Mouse (Mus musculus) liver (tissue): ENCODE data around the gene Hesx1.
"Not testable (repeated sequence)": the region's sequence is repeated elsewhere in the genome, so short reads cannot be mapped to it uniquely, and the experiment has no call there.

Experiments
- DNase-seq: peaks from one replicate; pipeline ENCODE4 v3.0.0-alpha.2; 2020; ENCODE audit warnings: mixed read lengths

Hesx1 gene

DNA sequence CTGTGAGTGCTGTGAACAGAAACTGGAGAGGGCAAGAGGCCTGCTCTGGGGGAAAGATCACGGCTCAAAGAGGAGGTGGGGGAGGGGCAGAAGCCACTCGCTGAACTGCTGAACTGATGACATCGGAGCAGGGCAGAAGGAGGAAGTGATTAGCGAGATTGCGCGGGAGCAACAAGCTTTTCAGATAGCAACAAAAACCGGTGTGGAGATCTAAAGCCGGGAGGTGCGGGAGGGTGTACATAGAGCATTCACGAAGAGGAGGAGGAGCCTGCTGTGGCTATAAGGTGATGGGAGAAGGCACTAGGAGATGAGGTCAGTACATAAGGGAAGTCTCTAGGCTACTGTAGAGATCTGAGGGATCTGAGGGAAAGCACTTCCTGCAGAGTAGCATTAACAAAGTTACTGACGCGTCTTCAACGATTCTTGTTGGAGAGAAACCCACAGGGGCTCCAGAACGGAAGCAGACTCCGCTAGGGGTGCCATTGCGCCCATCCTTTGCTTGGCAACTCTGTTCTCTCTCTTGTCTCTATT lies at the start of gene Hesx1:
TSS of gene Hesx1 (plus strand) at position 206 of the 531 bp plus-strand sequence.
- peak; percentile 71 for DNase-seq

DNA sequence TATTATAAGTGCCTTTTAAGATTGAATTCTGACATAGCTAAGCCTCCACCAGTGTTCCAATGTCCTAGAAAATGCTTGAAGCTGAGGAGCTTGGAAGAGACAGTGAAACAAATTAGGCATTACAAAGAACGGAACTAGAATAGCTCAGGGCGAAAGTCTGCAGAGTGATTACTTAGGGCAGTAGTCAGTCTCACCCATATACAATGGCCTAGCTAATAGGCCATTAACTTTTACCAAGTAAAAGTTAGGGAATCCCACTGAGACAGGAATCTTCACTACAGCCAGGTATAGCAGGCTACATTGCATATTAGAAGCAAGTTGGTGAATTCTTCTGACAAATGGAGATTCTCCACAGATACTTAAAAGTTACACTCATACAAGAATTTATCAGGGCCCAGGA lies 38.1 kb upstream of the Hesx1 start:
- DNase-seq: not testable (repeated sequence)

DNA sequence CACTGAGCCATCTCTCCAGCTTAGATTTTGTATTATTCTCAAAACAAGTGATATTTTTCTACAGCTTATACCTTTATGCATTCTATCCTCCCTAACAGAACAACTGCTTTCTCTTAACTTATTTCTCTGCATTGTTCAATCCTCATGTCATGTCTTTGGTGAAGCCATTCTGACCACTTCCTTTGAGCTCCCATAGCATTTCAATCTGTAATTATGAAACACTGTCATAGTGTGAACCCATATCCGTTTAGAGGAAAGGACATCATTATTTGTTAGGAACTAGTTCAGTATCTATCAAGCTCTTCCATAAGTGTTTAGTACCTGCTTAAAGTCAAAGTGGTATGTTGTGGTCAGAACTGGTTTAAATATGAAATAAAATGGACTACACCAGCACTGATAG lies 33.7 kb upstream of the Hesx1 start:
- DNase-seq: no peak

DNA sequence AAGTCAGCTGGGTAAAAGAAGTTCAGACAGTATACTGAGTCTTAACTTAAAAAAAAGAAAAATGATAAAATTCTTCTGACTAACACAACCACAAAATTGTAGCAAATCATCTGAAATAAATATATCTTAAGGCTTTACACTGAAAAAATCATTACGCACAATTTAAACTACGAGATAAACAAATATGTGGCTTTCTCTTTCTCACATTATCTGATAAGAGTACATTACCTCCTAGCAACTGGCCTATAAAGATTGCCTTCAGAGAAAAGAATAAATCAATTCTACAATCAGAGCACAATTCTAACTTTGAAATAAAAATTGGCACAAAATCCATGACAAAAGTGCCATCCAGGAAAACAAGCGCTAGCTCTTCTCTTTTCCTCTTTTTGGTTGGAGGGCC lies 25.1 kb upstream of the Hesx1 start:
- DNase-seq: no peak

DNA sequence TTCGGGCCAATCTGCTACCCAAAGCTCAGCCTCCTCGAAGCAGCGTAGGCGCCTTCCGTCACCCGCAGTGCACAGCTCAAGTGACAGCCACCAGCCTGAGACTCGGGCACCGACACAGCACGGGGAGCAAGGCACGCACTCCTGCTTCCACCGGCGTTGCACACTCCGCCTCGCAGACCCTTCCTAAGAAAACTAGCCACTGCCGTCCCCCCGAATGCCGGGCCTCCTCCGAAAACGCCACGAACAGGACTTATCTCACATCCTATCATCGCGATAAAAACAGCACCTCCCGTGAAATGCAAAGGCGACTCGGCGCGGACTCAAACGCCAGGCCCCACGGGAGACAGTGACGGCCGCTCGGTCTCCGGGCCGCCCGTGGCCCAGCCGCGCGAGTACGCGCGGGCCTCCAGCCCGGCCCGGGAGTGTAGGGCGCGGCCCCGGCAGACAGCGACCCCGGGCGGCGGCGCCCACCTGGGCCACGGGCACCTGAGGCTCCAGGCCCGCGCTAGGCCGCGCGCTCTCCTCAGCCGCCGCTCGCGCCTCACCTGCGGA lies 24.3 kb upstream of the Hesx1 start:
- DNase-seq: peak; percentile 50

DNA sequence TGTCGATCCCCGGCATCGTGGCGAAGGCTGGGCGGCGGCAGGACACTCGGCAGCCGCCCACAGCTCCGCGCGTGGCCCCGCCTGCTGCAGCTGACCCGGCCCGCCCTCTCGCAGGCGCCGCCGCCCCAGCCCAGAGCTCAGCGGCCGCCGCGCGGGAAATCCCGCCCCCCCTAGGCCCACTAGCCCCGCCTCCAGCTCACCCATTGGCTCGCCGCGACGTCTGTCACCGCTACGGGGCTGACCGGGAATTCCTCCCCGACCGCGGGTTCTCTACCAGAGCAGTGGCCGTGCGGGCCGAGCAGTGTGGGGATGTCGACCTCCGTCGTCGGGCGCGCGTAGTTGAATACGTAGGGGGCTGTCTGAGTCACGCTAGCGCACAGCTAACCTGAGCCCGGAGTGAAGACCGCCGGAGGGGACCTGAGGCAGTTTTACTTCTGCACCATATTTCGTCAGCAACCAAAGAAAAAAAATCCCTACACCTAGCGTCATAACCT lies 23.7 kb upstream of the Hesx1 start:
- DNase-seq: peak; percentile 98

DNA sequence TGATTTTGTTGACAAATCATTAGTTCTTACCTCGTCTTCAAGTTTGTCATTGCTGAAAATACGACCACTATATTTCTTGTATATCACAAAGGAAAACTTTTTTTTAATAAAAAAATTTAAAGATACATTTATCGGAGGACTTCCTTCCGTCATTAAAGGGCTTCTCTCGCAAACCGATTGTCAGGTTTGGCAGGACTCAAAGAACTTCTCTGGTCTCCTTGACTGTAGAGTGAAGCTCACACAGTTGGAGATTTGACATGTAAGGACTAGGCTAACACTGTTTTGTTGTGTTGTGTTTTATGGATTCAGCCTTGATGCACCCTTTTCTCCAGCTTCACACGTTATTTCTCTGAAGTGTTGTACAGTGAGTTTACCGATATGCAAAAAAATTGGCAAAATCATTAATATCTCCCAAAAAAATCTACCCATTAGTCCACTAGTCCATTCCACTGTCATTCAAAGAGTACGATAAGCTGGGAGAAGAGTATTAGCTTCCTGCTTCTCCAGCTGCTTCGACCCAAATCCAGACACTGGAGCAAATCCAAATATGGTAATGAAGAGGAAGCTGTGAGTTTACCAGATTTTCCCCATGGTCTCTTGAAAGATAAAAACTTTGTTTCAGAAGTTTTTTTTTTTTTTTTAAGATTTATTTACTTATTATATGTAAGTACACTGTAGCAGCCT lies 23.0 kb upstream of the Hesx1 start, which contains the start of gene Appl1:
TSS of gene Appl1 (minus strand) at position 127 of the 684 bp plus-strand sequence.
- no peak for DNase-seq

DNA sequence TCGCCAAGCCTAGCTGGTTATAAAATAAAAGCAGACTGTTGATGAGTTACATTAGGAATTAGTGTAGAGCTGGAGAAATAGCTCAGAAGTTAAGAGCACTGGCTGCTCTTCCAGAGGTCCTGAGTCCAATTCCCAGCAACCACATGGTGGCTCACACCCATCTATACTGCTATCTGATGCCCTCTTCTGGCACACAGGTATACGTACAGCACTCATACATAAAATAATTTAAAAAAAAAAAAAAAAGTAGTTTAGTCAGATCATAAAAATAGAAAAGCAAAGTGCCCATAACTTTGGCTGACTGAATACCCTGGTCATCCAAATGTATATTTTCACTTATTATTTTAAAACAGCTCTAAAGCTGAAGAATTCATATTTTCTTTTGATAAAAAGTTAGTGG lies 21.1 kb upstream of the Hesx1 start:
- no peak for DNase-seq

DNA sequence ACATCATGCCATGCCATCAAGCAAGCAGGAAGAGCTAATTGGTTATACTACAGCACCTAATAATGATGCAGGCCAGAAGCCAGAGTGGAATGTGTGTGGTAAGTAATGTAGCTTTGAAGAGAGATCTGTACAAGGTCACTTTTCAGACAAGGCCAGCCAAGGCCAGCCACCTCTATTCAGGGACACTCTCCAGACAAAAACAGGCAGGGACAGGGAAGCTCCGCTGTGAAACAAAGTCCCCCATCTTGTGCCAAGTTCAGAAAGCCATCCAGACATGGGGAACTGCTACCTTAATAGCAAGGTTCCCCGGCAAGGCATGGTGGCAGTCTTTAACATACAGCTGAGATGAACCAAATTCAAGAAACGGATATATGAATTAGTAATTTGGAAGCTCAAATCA lies 18.7 kb upstream of the Hesx1 start:
- DNase-seq: no peak

DNA sequence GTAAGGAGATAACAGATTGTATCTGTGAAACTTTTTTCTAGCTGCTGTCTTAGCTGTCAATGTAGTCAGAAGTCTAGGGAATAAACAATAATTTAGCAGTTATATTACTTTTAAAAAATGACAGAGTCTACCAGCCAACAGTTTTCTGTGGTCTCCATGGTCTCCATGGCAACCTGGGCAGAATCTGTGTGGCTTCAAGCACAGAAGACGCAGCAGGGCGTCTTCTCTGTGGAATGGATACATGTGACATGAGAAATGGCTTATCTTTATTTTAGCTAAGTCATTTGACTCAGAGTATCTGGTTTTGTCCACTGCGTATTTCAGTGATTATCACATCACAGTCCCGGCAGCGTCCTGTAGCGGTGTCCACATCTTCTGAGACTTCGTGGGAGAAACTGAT lies 18.0 kb upstream of the Hesx1 start:
- DNase-seq: no peak

DNA sequence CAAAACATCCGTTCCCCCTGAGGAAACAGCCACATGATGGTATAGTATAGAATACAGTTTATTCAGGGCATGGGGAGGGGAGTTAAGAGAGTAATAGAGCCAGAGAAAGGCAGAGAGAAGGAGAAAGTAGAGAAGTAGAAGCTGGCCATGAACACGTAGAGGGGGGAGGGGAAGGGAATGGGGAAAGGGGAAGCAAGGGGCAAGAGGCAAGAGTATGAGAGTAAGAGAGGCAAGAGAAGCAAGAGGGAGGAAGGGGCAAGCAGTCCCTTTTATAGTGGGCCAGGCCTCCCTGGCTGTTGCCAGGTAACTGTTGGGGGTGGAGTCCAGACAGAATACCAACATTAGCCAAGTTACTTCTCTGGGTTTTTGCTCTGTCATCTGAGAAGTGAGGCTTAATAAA lies 16.7 kb upstream of the Hesx1 start:
- DNase-seq: no peak

DNA sequence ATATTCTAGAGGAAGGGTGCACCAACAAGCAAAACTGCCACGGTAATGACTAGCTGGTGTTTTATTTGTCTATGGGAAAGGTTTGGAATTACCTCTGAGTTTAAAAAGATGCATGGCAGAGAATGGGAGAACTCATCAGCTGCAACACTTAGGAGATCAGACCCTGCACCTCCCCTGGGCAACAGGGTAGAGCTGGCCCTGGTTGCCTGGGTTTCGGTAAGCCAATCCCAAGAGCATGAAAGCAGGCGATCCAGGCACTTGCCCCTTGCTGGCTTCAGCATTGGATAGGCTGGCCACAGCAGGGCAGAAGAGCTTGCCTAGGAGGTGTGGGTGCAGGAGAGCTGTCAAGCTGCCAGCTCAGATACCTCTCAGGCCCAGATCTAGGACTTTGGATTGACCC lies 14.4 kb upstream of the Hesx1 start:
- no peak for DNase-seq

DNA sequence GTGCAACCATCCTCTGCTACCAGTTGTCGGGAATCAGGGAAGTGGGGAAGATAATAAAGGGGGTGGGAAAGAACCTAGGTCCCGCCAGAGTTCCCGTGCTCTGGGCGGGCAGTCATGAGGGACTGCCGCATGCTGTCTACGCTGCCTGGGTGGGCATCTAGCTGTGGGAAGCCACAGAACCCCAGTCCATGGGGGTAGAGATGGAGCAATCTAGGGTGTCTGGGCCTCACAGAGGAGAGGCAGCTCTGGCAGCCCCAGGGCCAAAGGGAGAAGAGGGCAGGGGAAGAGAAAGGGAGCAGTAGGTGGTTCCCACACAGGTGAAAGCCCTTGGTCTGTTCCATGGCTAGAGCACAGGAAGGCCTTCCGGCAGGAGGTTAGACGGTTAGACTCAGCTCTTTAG lies 13.2 kb upstream of the Hesx1 start:
- no peak for DNase-seq

DNA sequence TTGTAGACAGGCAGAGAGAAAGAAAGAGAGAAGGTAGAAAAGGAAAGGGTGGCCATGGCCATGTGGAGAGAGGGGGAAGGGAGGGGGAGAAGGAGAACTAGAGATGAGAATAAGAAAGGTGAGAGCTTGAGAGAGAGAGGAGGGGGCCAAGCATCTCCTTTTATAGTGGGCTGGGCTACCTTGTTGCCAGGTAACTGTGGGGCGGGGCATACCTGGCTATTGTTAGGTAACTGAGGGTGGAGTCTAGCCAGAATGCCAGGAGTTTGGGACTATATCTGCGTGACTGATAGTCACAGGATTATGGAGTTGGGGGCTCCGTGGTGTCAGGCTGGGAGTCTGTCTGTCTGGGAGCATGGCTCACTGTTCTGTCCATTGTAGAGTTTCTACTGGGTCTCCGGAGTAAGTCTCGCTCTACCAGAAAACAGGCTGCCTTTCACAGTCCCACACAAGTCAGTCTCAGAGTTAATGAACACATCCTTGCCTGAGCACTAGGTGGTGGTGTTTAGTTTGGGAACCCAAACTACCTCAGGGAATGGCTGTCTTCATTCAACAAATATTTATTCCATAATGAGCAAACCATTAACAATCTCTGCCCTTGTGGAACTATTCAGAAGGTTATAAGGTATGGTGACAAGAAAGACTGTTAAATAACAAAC lies 12.6 kb upstream of the Hesx1 start:
- DNase-seq: no peak

DNA sequence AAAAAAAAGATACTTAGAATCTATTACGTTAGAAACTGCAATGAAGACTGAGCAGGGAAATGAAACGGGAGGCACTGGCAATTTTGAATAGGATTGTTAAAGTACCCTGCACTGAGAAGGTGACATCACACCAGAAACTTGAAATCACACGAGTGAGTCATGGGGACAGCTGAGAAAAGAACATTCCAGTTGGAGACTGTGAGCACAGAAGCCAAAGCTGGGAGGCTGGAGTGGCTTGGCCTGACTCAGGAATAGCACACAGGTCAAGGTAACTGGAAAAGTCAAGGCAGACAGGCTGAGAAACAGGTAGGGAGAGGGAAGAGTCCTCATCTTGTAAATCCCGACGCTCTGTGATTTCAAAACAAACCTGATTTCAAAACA lies 12.1 kb upstream of the Hesx1 start:
- no peak for DNase-seq

DNA sequence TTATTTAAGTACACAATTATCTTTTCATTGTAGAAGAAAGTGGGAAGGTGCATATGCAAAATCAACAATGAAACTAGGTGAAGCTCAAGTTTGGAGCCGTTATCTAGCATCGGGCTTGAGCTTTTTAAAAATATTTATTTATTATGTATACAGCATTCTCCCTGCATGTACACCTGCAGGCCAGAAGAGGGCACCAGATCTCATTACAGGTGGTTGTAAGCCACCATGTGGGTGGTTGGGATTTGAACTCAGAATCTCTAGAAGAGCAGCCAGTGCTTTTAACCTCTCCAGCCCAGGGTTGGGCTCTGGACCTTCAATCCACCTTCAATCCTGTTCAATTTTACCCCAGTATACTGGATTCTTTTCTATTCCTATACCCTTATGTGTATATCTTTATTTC lies 5.5 kb upstream of the Hesx1 start:
- DNase-seq: peak; percentile 20

DNA sequence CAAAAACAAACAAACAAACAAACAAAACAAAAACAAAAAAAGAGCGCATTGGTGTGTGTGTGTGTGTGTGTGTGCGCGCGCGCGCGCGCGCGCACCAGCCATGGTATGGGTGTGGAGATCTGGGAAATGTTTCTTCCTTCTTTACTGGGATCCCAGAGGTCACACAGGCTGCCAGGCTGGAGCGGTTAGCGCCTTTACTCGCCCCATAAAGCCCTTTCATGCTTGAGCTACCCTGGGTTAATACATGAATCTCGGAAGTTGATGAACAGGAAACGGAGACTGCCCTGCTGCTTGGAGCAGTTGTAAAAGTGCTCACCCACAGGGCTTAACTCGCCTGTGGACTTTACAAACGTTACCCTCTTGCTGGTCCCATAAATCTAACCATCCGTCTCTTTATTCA lies 2.6 kb upstream of the Hesx1 start:
- no peak for DNase-seq

DNA sequence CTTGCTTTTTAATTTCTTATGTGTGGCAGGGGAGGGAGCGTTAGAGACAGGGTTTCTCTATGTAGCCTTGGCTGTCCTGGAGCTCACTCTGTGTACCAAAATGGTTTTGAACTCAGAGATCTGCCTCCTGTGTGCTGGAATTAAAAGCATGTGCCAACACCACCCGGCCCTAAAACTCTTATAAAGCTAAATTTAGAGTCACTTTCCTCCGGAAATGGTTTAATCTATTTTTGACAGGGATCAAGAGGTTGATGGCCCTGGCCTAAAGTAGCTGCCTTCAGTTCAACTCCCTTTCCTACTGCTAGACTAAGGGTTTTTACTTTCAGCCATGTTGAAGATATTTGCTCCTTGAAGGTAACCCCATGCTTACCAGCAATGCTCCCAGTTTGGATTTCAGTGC lies 789 bp upstream of the Hesx1 start:
- no peak for DNase-seq

DNA sequence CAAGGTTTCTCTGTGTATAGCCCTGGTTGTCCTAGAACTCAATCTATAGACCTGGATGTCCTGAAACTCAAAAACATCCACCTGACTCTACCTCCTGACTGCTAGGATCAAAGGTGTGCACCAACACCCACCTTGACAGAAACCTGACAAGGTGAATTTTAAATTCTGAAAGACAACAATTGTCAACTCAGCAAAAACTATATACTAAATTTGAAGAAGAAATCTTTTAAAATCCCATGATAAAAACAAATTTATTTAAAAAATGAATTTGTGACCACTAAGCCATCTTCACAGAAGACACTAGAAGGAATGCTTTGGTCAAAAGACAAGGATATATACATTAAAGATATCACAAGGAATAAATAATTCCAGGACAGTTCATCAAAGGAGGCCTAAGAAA lies 2.0 kb downstream of the Hesx1 start:
- DNase-seq: no peak

DNA sequence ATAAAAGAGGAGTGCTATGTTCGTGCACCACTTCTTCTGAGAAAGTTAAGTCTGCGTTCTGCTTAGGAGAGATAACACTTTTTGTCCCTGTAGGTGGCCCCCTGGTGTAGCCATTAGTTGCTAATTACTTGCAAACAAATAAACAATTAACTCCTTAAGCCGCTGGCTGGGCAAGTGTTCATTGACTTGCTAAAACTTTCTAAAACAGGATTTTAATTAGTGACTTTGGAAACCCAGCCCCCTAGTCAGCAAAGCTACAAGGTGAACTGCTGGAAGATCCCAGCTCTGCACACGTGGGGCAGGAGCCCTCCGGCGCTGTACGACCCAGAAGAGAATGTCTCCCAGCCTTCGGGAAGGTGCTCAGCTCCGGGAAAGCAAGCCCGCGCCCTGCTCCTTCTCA lies 6.2 kb downstream of the Hesx1 start:
- peak; percentile 61 for DNase-seq

DNA sequence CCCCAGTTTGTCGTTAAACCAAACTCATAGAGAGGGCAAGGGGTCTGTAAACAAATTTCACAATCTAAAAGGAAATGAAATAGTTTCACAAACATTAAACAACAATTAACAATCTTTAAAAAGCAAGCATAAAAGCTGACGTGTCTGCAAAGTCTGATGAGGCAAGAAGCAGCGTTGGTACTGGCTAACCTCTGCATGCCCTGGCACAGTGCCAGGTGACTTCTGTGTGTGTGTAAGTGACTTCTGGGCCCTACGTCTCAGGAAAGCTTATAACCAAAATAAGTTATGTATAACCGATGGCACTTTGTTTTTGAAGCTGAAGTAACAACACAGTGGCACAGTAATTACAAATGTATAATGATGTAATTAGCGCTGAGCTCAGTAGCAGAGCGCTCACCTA lies 10.7 kb downstream of the Hesx1 start:
- no peak for DNase-seq

DNA sequence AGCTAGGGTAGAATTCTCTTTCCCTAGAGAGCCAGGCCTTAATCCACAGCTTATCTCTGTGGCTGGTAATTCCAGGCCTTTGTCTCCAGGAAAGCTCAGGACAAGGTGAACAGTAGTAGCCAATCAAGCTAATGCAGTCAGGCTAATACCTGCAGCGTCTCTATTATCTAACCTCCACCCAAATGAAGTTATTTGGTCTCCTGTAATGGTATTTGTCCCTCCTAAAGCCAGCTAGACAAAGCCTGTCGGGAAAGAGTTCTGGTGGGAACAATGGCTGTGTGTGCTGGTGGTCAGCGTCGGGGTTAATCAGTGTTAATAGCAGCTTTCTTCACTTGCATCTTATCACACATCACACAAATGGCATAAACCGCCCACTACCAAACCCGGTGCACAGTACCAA lies 11.7 kb downstream of the Hesx1 start:
- no peak for DNase-seq

DNA sequence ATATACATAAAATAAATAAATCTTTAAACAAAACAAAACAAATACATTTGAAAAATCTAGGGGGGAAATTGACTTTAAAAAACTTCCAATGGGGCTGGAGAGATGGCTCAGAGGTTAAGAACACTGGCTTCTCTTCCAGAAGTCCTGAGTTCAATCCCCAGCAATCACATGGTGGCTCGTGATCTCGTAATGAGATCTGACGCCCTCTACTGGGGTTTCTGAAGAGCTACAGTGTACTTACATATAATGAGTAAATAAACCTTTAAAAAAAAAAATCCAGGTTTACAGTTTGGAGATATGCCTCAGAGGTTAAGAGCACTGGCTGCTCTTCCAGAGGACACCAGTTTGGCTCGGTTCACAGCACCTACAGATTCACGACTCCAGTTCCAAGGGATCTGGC lies 17.3 kb downstream of the Hesx1 start:
- DNase-seq: no peak

DNA sequence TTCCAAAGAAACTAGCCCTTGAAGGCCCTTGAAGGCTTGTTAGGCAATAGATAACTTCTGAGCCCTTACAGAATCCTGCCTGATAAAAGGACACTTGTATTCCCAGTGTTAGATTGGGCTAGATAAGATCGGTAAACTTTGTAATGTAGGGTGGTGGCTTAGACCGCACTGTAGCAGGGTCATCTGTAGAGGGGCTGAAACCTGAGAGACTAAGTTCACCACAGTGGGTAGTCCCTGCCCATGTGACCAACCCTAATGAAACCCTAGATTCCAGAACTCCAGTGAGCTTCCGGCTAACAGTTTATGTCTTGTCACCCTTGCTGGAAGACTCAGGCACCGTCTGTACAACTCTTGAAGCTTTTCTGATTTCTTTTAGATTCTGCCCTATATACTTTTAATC lies 19.4 kb downstream of the Hesx1 start:
- DNase-seq: no peak
